Mouse (Mus musculus): Measurements from ENCODE around the gene Atrip. TPM values are rescaled to one million over a fixed set of nuclear protein-coding genes. Genes with fewer than 3 reads are reported as not detected.

The Atrip gene
- polyA plus RNA-seq, 1 experiment from 2014 or later = 21.3 TPM

- peak overlapping the region; percentile 29 for H3K4me3 ChIP-seq (replicated peaks)
- peaks cover 24% of the 10 kb centered on the region for H3K36me3 ChIP-seq
- peaks cover 19% of the 10 kb centered on the region for H3K4me1 ChIP-seq (replicated peaks)
- H3K4me2 ChIP-seq (replicated peaks) = peak overlapping the region; percentile 57
- 92% methylated on average over 12 of the region's 12 CpGs for WGBS
- H3K27me3 ChIP-seq (replicated peaks) = no peaks in the 10 kb centered on the region
- H3K9me3 ChIP-seq = no peaks in the 10 kb centered on the region
- peak overlapping the region; percentile 4; the same call in 1 of the 2 replicates for H3K27ac ChIP-seq
- ATAC-seq = no peak
- H3K9ac ChIP-seq = no peak overlapping the region
Measured at GRCm38 (mm10) chr9:109055271-109056030, 18.5 kb downstream of the Atrip start.

- peak; percentile 81 for ATAC-seq
- Histone ChIP-seq H3K27me3 (replicated peaks) (no peaks in the 10 kb centered on the region), H3K27ac (peak overlapping the region; percentile 76), H3K36me3 (peaks cover 19% of the 10 kb centered on the region), H3K9me3 (no peaks in the 10 kb centered on the region), H3K9ac (peak overlapping the region; percentile 37), H3K4me2 (replicated peaks) (peak overlapping the region; percentile 57), H3K4me3 (replicated peaks) (peak overlapping the region; percentile 29), H3K4me1 (replicated peaks) (peaks cover 16% of the 10 kb centered on the region)
- WGBS = 5% methylated on average over 7 of the region's 7 CpGs
Measured at GRCm38 (mm10) chr9:109054712-109055111, 19.2 kb downstream of the Atrip start.

GRCm38 (mm10) chr9:109053851-109054250 is 20.1 kb downstream of the Atrip start:
- Histone ChIP-seq H3K27me3 (replicated peaks) (no peaks in the 10 kb centered on the region), H3K4me1 (replicated peaks) (peaks cover 9% of the 10 kb centered on the region), H3K9ac (no peak overlapping the region), H3K27ac (no peak overlapping the region), H3K9me3 (no peaks in the 10 kb centered on the region), H3K36me3 (peaks cover 19% of the 10 kb centered on the region), H3K4me2 (replicated peaks) (no peak overlapping the region), H3K4me3 (replicated peaks) (no peak overlapping the region)
- no peak for ATAC-seq
- WGBS = 77% methylated on average over 6 of the region's 6 CpGs

- H3K9me3 ChIP-seq = no peaks in the 10 kb centered on the region
- H3K4me2 ChIP-seq (replicated peaks) = no peak overlapping the region
- H3K27ac ChIP-seq = no peak overlapping the region
- no peak overlapping the region for H3K9ac ChIP-seq
- H3K36me3 ChIP-seq = peaks cover 19% of the 10 kb centered on the region
- H3K4me1 ChIP-seq (replicated peaks) = peaks cover 4% of the 10 kb centered on the region
- WGBS = 76% methylated on average over 3 of the region's 3 CpGs
- no peak overlapping the region for H3K4me3 ChIP-seq (replicated peaks)
- ATAC-seq = no peak
- no peaks in the 10 kb centered on the region for H3K27me3 ChIP-seq (replicated peaks)
Measured at GRCm38 (mm10) chr9:109053366-109053765, 20.6 kb downstream of the Atrip start.

- no peak for ATAC-seq
- Histone ChIP-seq H3K9me3 (no peaks in the 10 kb centered on the region), H3K4me1 (replicated peaks) (peaks cover 4% of the 10 kb centered on the region), H3K4me3 (replicated peaks) (no peak overlapping the region), H3K27me3 (replicated peaks) (no peaks in the 10 kb centered on the region), H3K4me2 (replicated peaks) (no peak overlapping the region), H3K9ac (no peak overlapping the region), H3K36me3 (peaks cover 12% of the 10 kb centered on the region), H3K27ac (no peak overlapping the region)
- WGBS = 90% methylated on average over 9 of the region's 9 CpGs
Measured at GRCm38 (mm10) chr9:109052490-109053260, 21.2 kb downstream of the Atrip start.

- Histone ChIP-seq H3K36me3 (peaks cover 5% of the 10 kb centered on the region), H3K27ac (no peak overlapping the region), H3K9ac (no peak overlapping the region), H3K9me3 (no peaks in the 10 kb centered on the region), H3K27me3 (replicated peaks) (no peaks in the 10 kb centered on the region), H3K4me3 (replicated peaks) (no peak overlapping the region), H3K4me2 (replicated peaks) (no peak overlapping the region), H3K4me1 (replicated peaks) (peaks cover 4% of the 10 kb centered on the region)
- WGBS = 87% methylated on average over 10 of the region's 10 CpGs
- ATAC-seq = no peak
Measured at GRCm38 (mm10) chr9:109051651-109052489, 22.1 kb downstream of the Atrip start.

GRCm38 (mm10) chr9:109051011-109051501 is 22.9 kb downstream of the Atrip start:
- Histone ChIP-seq H3K4me1 (replicated peaks) (peaks cover 4% of the 10 kb centered on the region), H3K4me3 (replicated peaks) (no peak overlapping the region), H3K27ac (no peak overlapping the region), H3K9me3 (no peaks in the 10 kb centered on the region), H3K27me3 (replicated peaks) (no peaks in the 10 kb centered on the region), H3K4me2 (replicated peaks) (no peak overlapping the region), H3K36me3 (no peaks in the 10 kb centered on the region), H3K9ac (no peak overlapping the region)
- no peak for ATAC-seq
- WGBS = 88% methylated on average over 13 of the region's 13 CpGs

GRCm38 (mm10) chr9:109050674-109050997 is 23.3 kb downstream of the Atrip start:
- peaks cover 4% of the 10 kb centered on the region for H3K4me1 ChIP-seq (replicated peaks)
- H3K36me3 ChIP-seq = no peaks in the 10 kb centered on the region
- H3K27me3 ChIP-seq (replicated peaks) = no peaks in the 10 kb centered on the region
- WGBS = 71% methylated on average over 3 of the region's 3 CpGs
- no peak overlapping the region for H3K4me3 ChIP-seq (replicated peaks)
- no peak overlapping the region for H3K4me2 ChIP-seq (replicated peaks)
- H3K9me3 ChIP-seq = no peaks in the 10 kb centered on the region
- no peak overlapping the region for H3K9ac ChIP-seq
- no peak overlapping the region for H3K27ac ChIP-seq
- ATAC-seq = no peak

GRCm38 (mm10) chr9:109049996-109050673 is 23.8 kb downstream of the Atrip start:
- Histone ChIP-seq H3K4me2 (replicated peaks) (no peak overlapping the region), H3K9ac (no peak overlapping the region), H3K4me1 (replicated peaks) (peaks cover 4% of the 10 kb centered on the region), H3K27ac (no peak overlapping the region), H3K9me3 (no peaks in the 10 kb centered on the region), H3K27me3 (replicated peaks) (no peaks in the 10 kb centered on the region), H3K36me3 (no peaks in the 10 kb centered on the region), H3K4me3 (replicated peaks) (no peak overlapping the region)
- ATAC-seq = no peak
- WGBS = 73% methylated on average over 9 of the region's 9 CpGs

GRCm38 (mm10) chr9:109049316-109049715 is 24.6 kb downstream of the Atrip start:
- Histone ChIP-seq H3K27me3 (replicated peaks) (no peaks in the 10 kb centered on the region), H3K36me3 (no peaks in the 10 kb centered on the region), H3K4me1 (replicated peaks) (peaks cover 2% of the 10 kb centered on the region; the same call in 1 of the 2 replicates), H3K27ac (no peak overlapping the region), H3K4me3 (replicated peaks) (no peak overlapping the region), H3K9me3 (no peaks in the 10 kb centered on the region), H3K4me2 (replicated peaks) (no peak overlapping the region), H3K9ac (no peak overlapping the region)
- 69% methylated on average over 7 of the region's 7 CpGs for WGBS
- ATAC-seq = no peak

GRCm38 (mm10) chr9:109046306-109046705 is 27.6 kb downstream of the Atrip start:
- no peak; the same call in 1 of the 2 replicates for ATAC-seq
- Histone ChIP-seq H3K9me3 (no peaks in the 10 kb centered on the region), H3K9ac (no peak overlapping the region), H3K27ac (no peak overlapping the region), H3K4me1 (replicated peaks) (peaks cover 2% of the 10 kb centered on the region), H3K36me3 (no peaks in the 10 kb centered on the region), H3K4me3 (replicated peaks) (no peak overlapping the region), H3K4me2 (replicated peaks) (no peak overlapping the region), H3K27me3 (replicated peaks) (no peaks in the 10 kb centered on the region)
- 34% methylated on average over 5 of the region's 5 CpGs for WGBS
